Mouse (Mus musculus) bone marrow, adult 2 months (tissue): ENCODE results near the gene Mlf2. TPM values are rescaled to one million over a fixed set of nuclear protein-coding genes. Genes with fewer than 3 reads are reported as not detected.

Experiments used
- H3K27ac ChIP-seq: fragments of 200-500 bp; 2 replicates; pipeline ENCODE4 v1.5.1; 2012; ENCODE audit warnings: low read depth, mild to moderate bottlenecking, control low read depth, inconsistent platforms, low read length; ENCODE audit not compliant: control insufficient read depth, poor library complexity, insufficient read depth
- H3K4me1 ChIP-seq: fragments of 200-500 bp; 2 replicates; pipeline ENCODE4 v1.6.1; 2011; ENCODE audit warnings: low read length; ENCODE audit not compliant: control insufficient read depth, insufficient read depth
- H3K4me3 ChIP-seq: fragments of 200-500 bp; replicated peaks from 2 replicates; pipeline ENCODE3; 2011; ENCODE audit warnings: mild to moderate bottlenecking, low read depth, low read length, control low read depth; ENCODE audit not compliant: control insufficient read depth
- CTCF ChIP-seq: fragments of 200-500 bp; IDR thresholded peaks from 2 replicates; pipeline ENCODE4 v1.5.1; 2011; ENCODE audit warnings: low read length, control low read depth; ENCODE audit not compliant: control insufficient read depth, insufficient read depth
- POLR2A ChIP-seq: fragments of 200-500 bp; IDR thresholded peaks from 2 replicates; pipeline ENCODE4 v1.6.1; 2011; ENCODE audit warnings: low read depth, mild to moderate bottlenecking, control low read depth, low read length, borderline replicate concordance; ENCODE audit not compliant: control insufficient read depth
- WGBS: fragments of 180-500 bp; shearing (Covaris S2); methylation state at CpG from one replicate; pipeline ENCODE4 v1.1.7; 2018; 5-methylcytosine and 5-hydroxymethylcytosine counted together
- polyA plus RNA-seq: library from polyadenylated mRNA; stranded (reverse); fragments of >200 nt; gene quantifications from 2 replicates; pipeline ENCODE4 v1.2.4, GENCODE M21; 2011; ENCODE audit warnings: low replicate concordance; ENCODE audit not compliant: missing spikeins, insufficient read depth, insufficient read length

Mlf2 gene
- polyA plus RNA-seq, 1 experiment: 74.0 TPM

GRCm38 (mm10) chr6:124898359-124898758, 32.8 kb upstream of the Mlf2 start:
- peak overlapping the region; percentile 14; the same call in 1 of the 2 replicates for H3K27ac ChIP-seq

GRCm38 (mm10) chr6:124900056-124900800, 31.0 kb upstream of the Mlf2 start:
- Histone ChIP-seq H3K27ac (no peak overlapping the region), H3K4me3 (no peak overlapping the region), H3K4me1 (peaks cover 2% of the 10 kb centered on the region; the same call in 1 of the 2 replicates)
- WGBS: 66% methylated on average over 8 of the region's 8 CpGs
- TF ChIP-seq POLR2A (no peak), CTCF (no peak)

More at GRCm38 (mm10) chr6:124898359-124898758, 32.8 kb upstream of the Mlf2 start:
- Histone ChIP-seq H3K4me3 (no peak overlapping the region), H3K4me1 (peaks cover 2% of the 10 kb centered on the region; the same call in 1 of the 2 replicates)
- WGBS: under 1% methylated on average over 3 of the region's 3 CpGs
- no peak for TF ChIP-seq POLR2A

- TF ChIP-seq POLR2A: no peak
- no peak for TF ChIP-seq CTCF
- WGBS: 29% methylated on average over 10 of the region's 10 CpGs
- Histone ChIP-seq H3K27ac (0 out of 2 replicates have a peak overlapping the region, but pooled peaks have one; percentile 40), H3K4me1 (peaks cover 2% of the 10 kb centered on the region; the same call in 1 of the 2 replicates), H3K4me3 (no peak overlapping the region)
These were observed 30.2 kb upstream of the Mlf2 start for GRCm38 (mm10) chr6:124900801-124901480.

GRCm38 (mm10) chr6:124901851-124902250, 29.3 kb upstream of the Mlf2 start:
- H3K4me1 ChIP-seq: peaks cover 2% of the 10 kb centered on the region; the same call in 1 of the 2 replicates
- no peak overlapping the region for H3K4me3 ChIP-seq
- no peak overlapping the region for H3K27ac ChIP-seq

GRCm38 (mm10) chr6:124903580-124904151, 27.5 kb upstream of the Mlf2 start:
- TF ChIP-seq POLR2A (no peak), CTCF (peak; percentile 97)
- H3K4me1 ChIP-seq: peaks cover 2% of the 10 kb centered on the region
- H3K4me3 ChIP-seq: peak overlapping the region; percentile 67
- WGBS: under 1% methylated on average over 23 of the region's 23 CpGs
- peak overlapping the region; percentile 11 for H3K27ac ChIP-seq

More at GRCm38 (mm10) chr6:124901851-124902250, 29.3 kb upstream of the Mlf2 start:
- no peak for TF ChIP-seq CTCF
- no peak for TF ChIP-seq POLR2A

- peak overlapping the region; percentile 67 for H3K4me3 ChIP-seq
- TF ChIP-seq CTCF: peak; percentile 60
- no peak for TF ChIP-seq POLR2A
- peak overlapping the region; percentile 11; the same call in 1 of the 2 replicates for H3K27ac ChIP-seq
- H3K4me1 ChIP-seq: peaks cover 2% of the 10 kb centered on the region
- WGBS: 39% methylated on average over 24 of the region's 24 CpGs
These were observed 26.8 kb upstream of the Mlf2 start for GRCm38 (mm10) chr6:124904161-124904981.

GRCm38 (mm10) chr6:124904991-124905860, 26.0 kb upstream of the Mlf2 start:
- Histone ChIP-seq H3K27ac (no peak overlapping the region), H3K4me1 (peaks cover 2% of the 10 kb centered on the region), H3K4me3 (no peak overlapping the region)
- 82% methylated on average over 14 of the region's 16 CpGs for WGBS
- TF ChIP-seq CTCF (no peak), POLR2A (no peak)
